Mouse (Mus musculus): ENCODE results near the gene Ccdc80. TPM values are rescaled to one million over a fixed set of nuclear protein-coding genes. Genes with fewer than 3 reads are reported as not detected.
A peak's percentile ranks its signal among the peaks of the same experiment; 100 is the strongest.

The Ccdc80 gene
- polyA plus RNA-seq, 1 experiment from 2014 or later: 105 TPM

GRCm38 (mm10) chr16:45098886-45099210, 5.6 kb downstream of the Ccdc80 start:
- H3K4me3 ChIP-seq (ENCODE audit: low read depth, low read length): 0 out of 2 replicates have a peak overlapping the region, but pooled peaks have one; percentile 10
- ATAC-seq (ENCODE audit: low read depth) (0 out of 2 replicates have a peak, but pooled peaks have one; percentile 35), DNase-seq (ENCODE audit: low spot score) (no peak)
- H3K36me3 ChIP-seq (ENCODE audit: control insufficient read depth, insufficient read depth, low read length): no peaks in the 10 kb centered on the region
- no peaks in the 10 kb centered on the region for H3K9me3 ChIP-seq (ENCODE audit: control insufficient read depth, low read length)
- no peak overlapping the region for H3K9ac ChIP-seq (ENCODE audit: low read depth, low read length)
- peaks cover 25% of the 10 kb centered on the region for H3K4me1 ChIP-seq (ENCODE audit: control insufficient read depth, insufficient read depth, low read length)
- peak overlapping the region; percentile 42 for H3K4me2 ChIP-seq (ENCODE audit: low read depth, low read length)
- WGBS: 57% methylated on average over 6 of the region's 6 CpGs
- H3K27ac ChIP-seq (replicated peaks; ENCODE audit: low read depth, low read length): no peak overlapping the region
- no peaks in the 10 kb centered on the region for H3K27me3 ChIP-seq (replicated peaks; ENCODE audit: control insufficient read depth, insufficient read depth, low read length)

DNA sequence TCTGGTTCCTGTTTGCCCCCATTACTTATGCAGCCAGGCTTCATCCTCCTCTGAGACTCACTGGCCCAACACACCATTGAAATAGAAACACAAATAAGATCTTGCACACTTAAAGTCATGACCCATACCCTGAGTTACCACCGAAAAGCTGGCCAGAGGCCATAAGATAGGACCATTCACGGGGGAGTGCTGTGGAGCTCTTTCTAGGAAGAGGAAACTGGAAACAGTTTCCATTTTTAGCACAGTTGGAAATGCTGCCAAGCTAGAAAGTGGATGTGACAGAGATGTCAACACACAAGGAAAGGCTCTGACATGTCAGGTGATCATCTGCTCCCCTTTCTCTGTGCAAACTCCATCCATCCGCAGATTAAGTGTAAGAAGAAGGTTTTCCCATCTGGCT, 7.7 kb downstream of the Ccdc80 start:
- 68% methylated on average over 3 of the region's 3 CpGs for WGBS

GRCm38 (mm10) chr16:45104993-45105392, 11.8 kb downstream of the Ccdc80 start:
- 64% methylated on average over 3 of the region's 3 CpGs for WGBS

More for the DNA sequence above, 7.7 kb downstream of the Ccdc80 start:
- H3K4me2 ChIP-seq (ENCODE audit: low read depth, low read length): no peak overlapping the region
- no peak overlapping the region for H3K9ac ChIP-seq (ENCODE audit: low read depth, low read length)
- ATAC-seq (ENCODE audit: low read depth): no peak
- H3K4me1 ChIP-seq (ENCODE audit: control insufficient read depth, insufficient read depth, low read length): peaks cover 17% of the 10 kb centered on the region
- H3K4me3 ChIP-seq (ENCODE audit: low read depth, low read length): no peak overlapping the region
- no peaks in the 10 kb centered on the region for H3K36me3 ChIP-seq (ENCODE audit: control insufficient read depth, insufficient read depth, low read length)
- H3K27me3 ChIP-seq (replicated peaks; ENCODE audit: control insufficient read depth, insufficient read depth, low read length): no peaks in the 10 kb centered on the region
- no peaks in the 10 kb centered on the region for H3K9me3 ChIP-seq (ENCODE audit: control insufficient read depth, low read length)
- no peak overlapping the region for H3K27ac ChIP-seq (replicated peaks; ENCODE audit: low read depth, low read length)
- DNase-seq (ENCODE audit: low spot score): no peak

DNA sequence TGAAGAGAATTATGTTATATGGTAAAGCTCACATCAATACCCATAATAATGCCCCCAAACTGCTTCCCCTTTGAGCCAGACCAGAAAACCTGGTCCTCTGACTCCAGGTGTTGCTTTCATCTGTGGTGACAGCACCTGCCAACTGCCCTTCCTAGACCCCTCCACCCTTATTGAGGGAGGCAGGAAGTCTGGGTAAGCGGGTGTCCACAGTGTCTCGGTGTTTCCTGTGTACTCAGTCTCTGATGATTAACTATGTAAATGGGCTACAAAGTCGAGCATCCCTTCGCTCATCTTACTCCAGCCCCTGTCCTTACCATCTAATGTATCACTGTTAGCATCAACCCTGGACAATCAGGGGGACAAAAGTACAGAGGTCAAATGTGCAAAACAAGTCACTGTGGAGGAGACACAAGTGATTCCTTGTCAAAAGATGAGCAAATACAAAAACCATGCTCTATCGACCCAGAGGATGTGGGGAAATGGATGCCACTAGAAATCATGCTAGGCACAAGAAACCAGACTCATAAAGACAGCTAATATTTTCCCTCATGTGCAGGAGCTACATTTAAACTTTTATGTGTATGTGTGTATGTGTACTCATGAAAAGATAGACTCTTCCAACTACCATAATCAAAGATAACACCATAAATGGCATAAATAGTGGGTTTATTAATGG, 15.1 kb downstream of the Ccdc80 start:
- Histone ChIP-seq H3K27me3 (replicated peaks; ENCODE audit: control insufficient read depth, insufficient read depth, low read length) (no peaks in the 10 kb centered on the region), H3K27ac (replicated peaks; ENCODE audit: low read depth, low read length) (no peak overlapping the region), H3K9me3 (ENCODE audit: control insufficient read depth, low read length) (no peaks in the 10 kb centered on the region), H3K9ac (ENCODE audit: low read depth, low read length) (no peak overlapping the region), H3K36me3 (ENCODE audit: control insufficient read depth, insufficient read depth, low read length) (no peaks in the 10 kb centered on the region), H3K4me1 (ENCODE audit: control insufficient read depth, insufficient read depth, low read length) (no peaks in the 10 kb centered on the region; the same call in 1 of the 2 replicates), H3K4me3 (ENCODE audit: low read depth, low read length) (no peak overlapping the region), H3K4me2 (ENCODE audit: low read depth, low read length) (no peak overlapping the region)
- no peak for ATAC-seq (ENCODE audit: low read depth)
- WGBS: 60% methylated on average over 5 of the region's 5 CpGs
- no peak for DNase-seq (ENCODE audit: low spot score)

More at GRCm38 (mm10) chr16:45104993-45105392, 11.8 kb downstream of the Ccdc80 start:
- no peaks in the 10 kb centered on the region for H3K36me3 ChIP-seq (ENCODE audit: control insufficient read depth, insufficient read depth, low read length)
- no peak overlapping the region for H3K4me3 ChIP-seq (ENCODE audit: low read depth, low read length)
- no peaks in the 10 kb centered on the region for H3K9me3 ChIP-seq (ENCODE audit: control insufficient read depth, low read length)
- no peak for ATAC-seq (ENCODE audit: low read depth)
- no peak overlapping the region for H3K27ac ChIP-seq (replicated peaks; ENCODE audit: low read depth, low read length)
- H3K27me3 ChIP-seq (replicated peaks; ENCODE audit: control insufficient read depth, insufficient read depth, low read length): no peaks in the 10 kb centered on the region
- H3K9ac ChIP-seq (ENCODE audit: low read depth, low read length): no peak overlapping the region
- DNase-seq (ENCODE audit: low spot score): no peak
- no peaks in the 10 kb centered on the region for H3K4me1 ChIP-seq (ENCODE audit: control insufficient read depth, insufficient read depth, low read length)
- no peak overlapping the region for H3K4me2 ChIP-seq (ENCODE audit: low read depth, low read length)

- H3K9ac ChIP-seq (ENCODE audit: low read depth, low read length): no peak overlapping the region
- no peak overlapping the region for H3K4me3 ChIP-seq (ENCODE audit: low read depth, low read length)
- no peak overlapping the region for H3K27ac ChIP-seq (replicated peaks; ENCODE audit: low read depth, low read length)
- 22% methylated on average over 4 of the region's 4 CpGs for WGBS
- DNase-seq (ENCODE audit: low spot score) (peak; percentile 79), ATAC-seq (ENCODE audit: low read depth) (peak; percentile 63; the same call in 1 of the 2 replicates)
- no peaks in the 10 kb centered on the region; the same call in 1 of the 2 replicates for H3K4me1 ChIP-seq (ENCODE audit: control insufficient read depth, insufficient read depth, low read length)
- no peaks in the 10 kb centered on the region for H3K27me3 ChIP-seq (replicated peaks; ENCODE audit: control insufficient read depth, insufficient read depth, low read length)
- no peak overlapping the region for H3K4me2 ChIP-seq (ENCODE audit: low read depth, low read length)
- H3K9me3 ChIP-seq (ENCODE audit: control insufficient read depth, low read length): no peaks in the 10 kb centered on the region
- H3K36me3 ChIP-seq (ENCODE audit: control insufficient read depth, insufficient read depth, low read length): no peaks in the 10 kb centered on the region
These were observed 17.3 kb downstream of the Ccdc80 start for GRCm38 (mm10) chr16:45110498-45110897.

DNA sequence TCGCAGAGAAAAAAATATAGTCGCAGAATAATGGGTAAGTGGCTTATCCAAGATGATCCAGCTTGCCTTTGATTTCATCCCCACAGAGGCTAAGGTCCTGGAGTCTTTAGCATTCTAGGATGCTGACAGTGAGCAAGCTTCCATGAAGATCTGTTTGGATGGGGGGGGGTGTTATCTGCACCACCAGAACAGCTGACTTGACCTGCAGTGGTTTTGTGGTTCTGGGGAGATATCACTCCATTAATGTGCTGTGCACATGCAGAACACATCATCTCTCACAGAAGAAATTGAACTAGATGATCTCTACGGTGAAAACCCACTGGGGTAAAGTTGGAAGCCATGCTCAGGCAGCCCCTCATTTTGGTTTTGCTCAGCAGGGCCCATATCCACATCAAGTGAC, 24.0 kb downstream of the Ccdc80 start:
- Histone ChIP-seq H3K9ac (ENCODE audit: low read depth, low read length) (no peak overlapping the region), H3K27me3 (replicated peaks; ENCODE audit: control insufficient read depth, insufficient read depth, low read length) (no peaks in the 10 kb centered on the region), H3K4me1 (ENCODE audit: control insufficient read depth, insufficient read depth, low read length) (0 out of 2 replicates have a peak, but pooled peaks cover 3% of the 10 kb centered on the region), H3K4me2 (ENCODE audit: low read depth, low read length) (no peak overlapping the region), H3K36me3 (ENCODE audit: control insufficient read depth, insufficient read depth, low read length) (no peaks in the 10 kb centered on the region), H3K9me3 (ENCODE audit: control insufficient read depth, low read length) (no peaks in the 10 kb centered on the region), H3K27ac (replicated peaks; ENCODE audit: low read depth, low read length) (no peak overlapping the region), H3K4me3 (ENCODE audit: low read depth, low read length) (no peak overlapping the region)
- ATAC-seq (ENCODE audit: low read depth) (no peak), DNase-seq (ENCODE audit: low spot score) (no peak)
- 87% methylated on average over 3 of the region's 3 CpGs for WGBS

GRCm38 (mm10) chr16:45118760-45119159, 25.6 kb downstream of the Ccdc80 start:
- DNase-seq (ENCODE audit: low spot score): no peak
- no peak overlapping the region for H3K4me2 ChIP-seq (ENCODE audit: low read depth, low read length)
- H3K27ac ChIP-seq (replicated peaks; ENCODE audit: low read depth, low read length): no peak overlapping the region
- H3K9me3 ChIP-seq (ENCODE audit: control insufficient read depth, low read length): no peaks in the 10 kb centered on the region
- no peaks in the 10 kb centered on the region for H3K27me3 ChIP-seq (replicated peaks; ENCODE audit: control insufficient read depth, insufficient read depth, low read length)
- ATAC-seq (ENCODE audit: low read depth): no peak
- H3K4me1 ChIP-seq (ENCODE audit: control insufficient read depth, insufficient read depth, low read length): 0 out of 2 replicates have a peak, but pooled peaks cover 3% of the 10 kb centered on the region
- 74% methylated on average over 3 of the region's 3 CpGs for WGBS
- H3K9ac ChIP-seq (ENCODE audit: low read depth, low read length): no peak overlapping the region
- H3K36me3 ChIP-seq (ENCODE audit: control insufficient read depth, insufficient read depth, low read length): peaks cover 7% of the 10 kb centered on the region; the same call in 1 of the 2 replicates
- no peak overlapping the region for H3K4me3 ChIP-seq (ENCODE audit: low read depth, low read length)

GRCm38 (mm10) chr16:45120844-45121425, 27.7 kb downstream of the Ccdc80 start:
- Histone ChIP-seq H3K9ac (ENCODE audit: low read depth, low read length) (no peak overlapping the region), H3K27ac (replicated peaks; ENCODE audit: low read depth, low read length) (no peak overlapping the region), H3K4me1 (ENCODE audit: control insufficient read depth, insufficient read depth, low read length) (0 out of 2 replicates have a peak, but pooled peaks cover 3% of the 10 kb centered on the region), H3K9me3 (ENCODE audit: control insufficient read depth, low read length) (no peaks in the 10 kb centered on the region), H3K4me3 (ENCODE audit: low read depth, low read length) (no peak overlapping the region), H3K27me3 (replicated peaks; ENCODE audit: control insufficient read depth, insufficient read depth, low read length) (no peaks in the 10 kb centered on the region), H3K4me2 (ENCODE audit: low read depth, low read length) (no peak overlapping the region), H3K36me3 (ENCODE audit: control insufficient read depth, insufficient read depth, low read length) (peaks cover 9% of the 10 kb centered on the region; the same call in 1 of the 2 replicates)
- ATAC-seq (ENCODE audit: low read depth) (no peak), DNase-seq (ENCODE audit: low spot score) (peak; percentile 56)
- WGBS: 49% methylated on average over 5 of the region's 5 CpGs
